Mouse (Mus musculus) CD4-positive, CD25-positive, alpha-beta regulatory T cell, adult 2 months (primary cell): Measurements from ENCODE around the gene Abcc10.

ENCODE experiments used
- DNase-seq: peaks from one replicate; pipeline ENCODE4 v3.0.0-alpha.2; 2012; ENCODE audit warnings: low read depth, low spot score

The Abcc10 gene

DNA sequence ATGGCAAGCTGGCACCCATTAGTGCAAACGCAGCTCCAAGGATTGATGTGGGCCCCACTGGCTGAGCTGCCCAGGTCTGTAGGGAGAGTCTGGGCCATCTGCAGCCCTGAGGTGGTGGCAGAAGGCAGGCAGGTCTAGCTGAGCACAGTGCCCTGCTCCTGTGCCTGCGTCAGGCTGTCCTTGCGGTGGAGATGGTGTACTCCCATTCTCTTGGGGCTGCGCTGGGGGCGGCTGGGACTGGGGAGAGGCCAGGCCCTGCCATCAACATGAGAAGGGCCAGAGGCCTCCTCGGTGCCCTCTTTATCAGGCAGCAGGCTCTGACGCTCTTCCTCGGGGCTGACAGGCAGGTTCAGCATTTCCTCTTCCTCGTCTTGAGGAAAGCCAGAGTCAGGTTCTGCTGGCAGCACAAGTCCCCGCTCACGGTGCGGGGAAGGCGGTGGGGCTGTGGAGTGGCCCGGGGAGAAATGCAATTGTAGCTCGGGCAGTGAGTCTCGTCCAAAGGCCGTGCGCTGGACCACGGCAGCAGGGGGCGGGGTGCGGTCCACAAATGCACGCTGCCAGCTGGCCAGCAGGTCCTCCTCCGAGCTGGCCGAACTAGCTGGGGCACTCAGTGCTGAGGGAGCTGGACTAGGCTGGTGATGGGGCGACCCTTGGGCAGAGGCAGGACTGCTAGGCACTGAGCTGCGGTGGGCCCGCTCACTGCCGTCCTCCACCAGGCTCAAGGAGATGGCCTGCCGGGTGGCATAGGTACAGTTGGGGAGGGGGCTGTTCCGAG is 69.7 kb downstream of the Abcc10 start:
- DNase-seq: no peak

DNA sequence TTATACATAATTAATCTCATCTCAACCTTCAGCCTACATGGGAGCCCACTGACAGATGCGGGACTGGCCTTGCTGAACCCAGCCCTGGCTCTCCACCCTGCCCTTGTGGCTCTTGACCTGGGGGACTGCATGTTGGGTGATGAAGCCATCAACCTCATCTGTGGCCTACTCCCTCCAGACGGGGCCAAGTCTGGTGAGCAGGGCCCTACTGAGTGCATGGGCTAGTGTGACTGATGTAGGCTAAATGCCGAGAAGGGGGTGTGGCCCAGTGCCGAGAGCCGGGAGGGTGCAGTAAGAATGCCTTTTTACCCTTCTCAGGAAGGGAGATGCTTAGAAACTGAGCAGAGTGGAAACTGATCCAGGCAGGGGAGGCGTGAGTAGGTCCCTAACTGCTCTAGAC is 73.0 kb downstream of the Abcc10 start:
- DNase-seq: no peak

DNA sequence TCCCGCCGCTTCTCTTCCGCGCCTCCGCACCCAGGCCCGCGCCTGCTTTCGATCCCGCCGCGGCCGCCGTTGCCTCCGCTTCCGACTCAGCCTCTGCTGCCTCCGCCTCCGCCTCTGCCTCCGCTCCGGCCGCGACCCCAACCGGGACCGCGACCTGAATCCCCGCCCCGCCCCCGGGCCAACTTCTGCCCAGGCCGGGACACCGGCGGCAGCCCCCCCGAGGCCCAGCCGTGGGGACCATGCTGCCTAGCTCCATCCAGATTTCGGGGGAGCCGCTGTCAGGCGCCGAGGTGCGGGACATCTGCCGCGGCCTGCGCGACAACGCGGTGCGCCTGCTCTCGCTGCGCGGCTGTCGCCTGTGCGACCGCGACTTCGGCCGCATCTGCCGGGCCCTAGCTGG is 74.0 kb downstream of the Abcc10 start:
- no peak for DNase-seq

DNA sequence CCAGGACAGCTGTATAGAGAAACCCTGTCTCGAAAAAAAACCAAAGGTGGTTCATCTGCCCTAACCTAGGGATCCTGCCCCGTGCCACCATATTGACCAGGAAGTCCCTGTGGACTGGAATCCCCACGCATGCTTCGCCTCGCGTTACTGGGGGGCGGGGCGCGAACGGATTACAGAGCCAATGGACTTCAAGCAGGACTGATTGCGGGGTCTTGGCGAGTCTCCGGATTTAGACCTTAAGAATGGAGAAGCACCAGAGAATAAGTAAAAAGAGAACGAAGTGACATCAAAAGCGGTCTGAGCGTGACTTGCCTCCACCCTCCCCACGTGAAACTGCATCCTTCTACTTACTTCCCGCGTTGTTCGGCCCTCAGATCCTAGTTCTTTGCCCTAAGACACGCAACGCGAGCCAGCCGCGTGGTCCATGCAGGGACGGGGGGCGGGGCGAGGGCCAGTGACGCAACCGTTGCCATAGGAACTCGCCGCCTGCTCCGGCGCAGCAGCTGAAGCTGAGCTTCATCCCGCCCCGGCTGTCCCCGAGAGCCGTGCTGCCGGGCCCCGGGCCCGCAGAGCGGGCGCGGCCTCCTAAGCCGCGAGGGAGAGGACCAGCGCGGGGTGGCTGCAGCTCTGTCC is 74.6 kb downstream of the Abcc10 start, which contains the start of gene Lrrc73:
Gene Lrrc73, plus strand, starts transcription at position 80 of the 633 bp plus-strand sequence.
- peak; percentile 95 for DNase-seq
